Mouse (Mus musculus) forebrain, embryonic 15.5 days (tissue): Measurements from ENCODE around the gene Tex21. TPM values are rescaled to one million over a fixed set of nuclear protein-coding genes. Genes with fewer than 3 reads are reported as not detected.

ENCODE experiments used
- polyA plus RNA-seq: library from polyadenylated mRNA; unstranded; fragments of >200 nt; fragmentation: Nextera tagmentation; extraction: Ambion mirVana; gene quantifications from 2 replicates; pipeline ENCODE4 v1.2.1, GENCODE M21; 2015

Gene Tex21
- polyA plus RNA-seq, 1 experiment from 2014 or later = not detected

Other genes with a start within 250 kb of the Tex21 start
- 0.22 TPM in 2 replicates for gene Esr2, start 69.5 kb downstream of the Tex21 start, polyA plus RNA-seq
- gene Mthfd1, start 8.6 kb upstream of the Tex21 start, polyA plus RNA-seq = 45.2 and 46.4 TPM in 2 replicates
- gene Akap5, start 78.1 kb upstream of the Tex21 start, polyA plus RNA-seq = 7.3 and 7.4 TPM in 2 replicates
- gene Zbtb25, start 122.9 kb upstream of the Tex21 start, polyA plus RNA-seq = 16.2 and 19.0 TPM in 2 replicates
- 4.5 TPM in 2 replicates for gene Zbtb1, start 123.5 kb upstream of the Tex21 start, polyA plus RNA-seq
- 4.5 and 5.7 TPM in 2 replicates for gene Hspa2, start 157.4 kb upstream of the Tex21 start, polyA plus RNA-seq
- 1.2 TPM in 2 replicates for gene Ppp1r36, start 170.8 kb upstream of the Tex21 start, polyA plus RNA-seq